Mouse (Mus musculus) liver, embryonic 14.5 days (tissue): ENCODE results near the gene Dennd2c.

ENCODE experiments used
- CTCF ChIP-seq: IDR thresholded peaks from 2 replicates; pipeline ENCODE4 v1.5.1; 2016; ENCODE audit warnings: antibody characterized with exemption, low read depth, control low read depth
- EP300 ChIP-seq: IDR thresholded peaks from 2 replicates; pipeline ENCODE4 v1.6.1; 2016; ENCODE audit warnings: antibody characterized with exemption, low read depth

DNA sequence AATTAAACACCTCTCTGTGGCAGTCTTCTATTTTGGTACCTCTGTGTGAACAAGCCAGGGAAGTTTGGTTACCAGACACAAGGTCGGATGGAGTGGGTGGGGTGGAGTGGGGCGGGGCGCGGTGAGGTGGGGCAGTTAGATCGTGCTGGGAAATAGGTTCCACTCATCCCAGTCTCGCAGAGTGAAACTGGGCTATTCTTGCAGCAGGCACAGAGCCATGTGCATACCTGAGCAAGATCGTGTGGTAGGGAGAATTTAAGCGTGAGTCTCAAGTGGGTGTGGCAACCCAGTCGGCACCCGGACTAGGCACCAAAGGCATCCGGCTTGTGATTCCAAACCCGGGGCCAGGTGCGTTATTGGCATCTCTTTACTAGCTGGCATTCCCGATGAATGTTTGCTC, 495 bp upstream of the Dennd2c start:
- TF ChIP-seq CTCF (no peak), EP300 (no peak)
